Mouse (Mus musculus) ES-E14 (cell line): ENCODE measurements around the gene Agap2.

Source experiments
- CHD2 ChIP-seq: IDR thresholded peaks from 2 replicates; pipeline ENCODE4 v1.6.1; 2014; ENCODE audit warnings: mild to moderate bottlenecking, low read depth, low read length, inconsistent platforms
- MAFK ChIP-seq: IDR thresholded peaks from 2 replicates; pipeline ENCODE4 v1.6.1; 2014; ENCODE audit warnings: mild to moderate bottlenecking, low read depth, low read length, inconsistent platforms; ENCODE audit not compliant: insufficient read depth
- ZC3H11A ChIP-seq: IDR thresholded peaks from 2 replicates; pipeline ENCODE4 v1.6.1; 2012; ENCODE audit warnings: low read depth, mild to moderate bottlenecking, inconsistent platforms, low read length, borderline replicate concordance
- ZNF384 ChIP-seq: IDR thresholded peaks from 2 replicates; pipeline ENCODE4 v1.6.1; 2012; ENCODE audit warnings: low read depth, low read length, inconsistent platforms

- TF ChIP-seq ZC3H11A (no peak), CHD2 (no peak), ZNF384 (no peak), MAFK (no peak)
Measured at GRCm38 (mm10) chr10:127050119-127050474, 25.0 kb upstream of the Agap2 start.
